Mouse (Mus musculus): ENCODE measurements around the gene Dgki.

Dgki gene

GRCm38 (mm10) chr6:36998942-36999341 lies 301.0 kb downstream of the Dgki start:
- DNase-seq, result no peak

GRCm38 (mm10) chr6:36994329-36994728 lies 305.7 kb downstream of the Dgki start:
- no peak for DNase-seq

- no peak for DNase-seq
These were observed 309.8 kb downstream of the Dgki start for GRCm38 (mm10) chr6:36990186-36990585.

GRCm38 (mm10) chr6:36988800-36989199 lies 311.2 kb downstream of the Dgki start:
- DNase-seq, result no peak

GRCm38 (mm10) chr6:36981646-36982045 lies 318.3 kb downstream of the Dgki start:
- no peak for DNase-seq

- no peak for DNase-seq
These were observed 319.5 kb downstream of the Dgki start for GRCm38 (mm10) chr6:36980475-36980874.

GRCm38 (mm10) chr6:36978176-36978575 lies 321.8 kb downstream of the Dgki start:
- DNase-seq, result no peak

GRCm38 (mm10) chr6:36973096-36973495 lies 326.9 kb downstream of the Dgki start:
- DNase-seq, result no peak

- no peak for DNase-seq
These were observed 327.5 kb downstream of the Dgki start for GRCm38 (mm10) chr6:36972494-36972893.

- no peak for DNase-seq
These were observed 330.6 kb downstream of the Dgki start for GRCm38 (mm10) chr6:36969249-36969885.

- no peak for DNase-seq
These were observed 339.3 kb downstream of the Dgki start for GRCm38 (mm10) chr6:36960658-36961057.

GRCm38 (mm10) chr6:36955293-36955692 lies 344.7 kb downstream of the Dgki start:
- DNase-seq, result no peak

- no peak for DNase-seq
These were observed 349.3 kb downstream of the Dgki start for GRCm38 (mm10) chr6:36950648-36951047.

GRCm38 (mm10) chr6:36947861-36948260 lies 352.1 kb downstream of the Dgki start:
- DNase-seq, result no peak

GRCm38 (mm10) chr6:36937527-36937926 lies 362.5 kb downstream of the Dgki start:
- DNase-seq, result no peak

GRCm38 (mm10) chr6:36936816-36937215 lies 363.2 kb downstream of the Dgki start:
- no peak for DNase-seq

- no peak for DNase-seq
These were observed 368.5 kb downstream of the Dgki start for GRCm38 (mm10) chr6:36931473-36931872.

- no peak for DNase-seq
These were observed 370.2 kb downstream of the Dgki start for GRCm38 (mm10) chr6:36929781-36930180.

GRCm38 (mm10) chr6:36926455-36926854 lies 373.5 kb downstream of the Dgki start:
- no peak for DNase-seq

- no peak for DNase-seq
These were observed 378.0 kb downstream of the Dgki start for GRCm38 (mm10) chr6:36922006-36922405.

GRCm38 (mm10) chr6:36911586-36911985 lies 388.4 kb downstream of the Dgki start:
- no peak for DNase-seq

GRCm38 (mm10) chr6:36907191-36907590 lies 392.8 kb downstream of the Dgki start:
- DNase-seq, result no peak

- DNase-seq, result no peak
These were observed 394.0 kb downstream of the Dgki start for GRCm38 (mm10) chr6:36905965-36906364.

GRCm38 (mm10) chr6:36904911-36905310 lies 395.1 kb downstream of the Dgki start:
- no peak for DNase-seq

GRCm38 (mm10) chr6:36903821-36904220 lies 396.2 kb downstream of the Dgki start:
- peak in 1 of 2 experiments; percentile 3 for DNase-seq
